Mouse (Mus musculus) embryonic fibroblast, embryonic 13.5 days (primary cell): ENCODE measurements at regions not wholly inside any gene's neighbourhood (a gene's known extent, or its start where the extent isn't known, plus 50 kb on each side); places are given as distances from the start of the nearest gene placed in this dataset.

Source experiments
- CTCF ChIP-seq: IDR thresholded peaks from 2 replicates; pipeline ENCODE4 v1.5.1; 2011; ENCODE audit warnings: mild to moderate bottlenecking, control low read depth, low read length, moderate library complexity, borderline replicate concordance; ENCODE audit not compliant: insufficient read depth
- POLR2A ChIP-seq: IDR thresholded peaks from 2 replicates; pipeline ENCODE4 v1.6.1; 2011; ENCODE audit warnings: low read depth, mild to moderate bottlenecking, control low read depth, low read length, moderate library complexity

DNA sequence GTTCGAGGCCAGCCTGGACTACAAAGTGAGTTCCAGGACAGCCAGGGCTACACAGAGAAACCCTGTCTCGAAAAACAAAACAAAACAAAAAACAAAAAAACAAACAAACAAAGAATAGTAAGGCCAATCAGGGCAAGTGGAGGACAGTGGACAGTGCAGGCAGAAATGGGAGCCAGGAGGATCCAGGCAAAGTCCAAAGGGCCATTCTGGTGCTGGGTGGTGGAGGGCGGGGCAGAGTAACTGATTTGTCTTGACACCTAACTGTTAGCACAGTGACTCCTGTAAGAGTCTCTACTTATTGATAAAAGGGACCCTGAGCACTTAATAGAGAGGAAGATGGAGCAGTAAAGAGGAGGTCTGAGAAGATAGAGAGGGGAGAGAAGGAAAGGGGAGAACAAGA, 98.8 kb upstream of the Tmc1 start:
- TF ChIP-seq CTCF (no peak), POLR2A (no peak)
